Mouse (Mus musculus): Measurements from ENCODE around the gene Usp20. TPM values are rescaled to one million over a fixed set of nuclear protein-coding genes. Genes with fewer than 3 reads are reported as not detected.
A peak's percentile ranks its signal among the peaks of the same experiment; 100 is the strongest.

Usp20 gene
- polyA plus RNA-seq, 1 experiment from 2014 or later, result 34.6 TPM

DNA sequence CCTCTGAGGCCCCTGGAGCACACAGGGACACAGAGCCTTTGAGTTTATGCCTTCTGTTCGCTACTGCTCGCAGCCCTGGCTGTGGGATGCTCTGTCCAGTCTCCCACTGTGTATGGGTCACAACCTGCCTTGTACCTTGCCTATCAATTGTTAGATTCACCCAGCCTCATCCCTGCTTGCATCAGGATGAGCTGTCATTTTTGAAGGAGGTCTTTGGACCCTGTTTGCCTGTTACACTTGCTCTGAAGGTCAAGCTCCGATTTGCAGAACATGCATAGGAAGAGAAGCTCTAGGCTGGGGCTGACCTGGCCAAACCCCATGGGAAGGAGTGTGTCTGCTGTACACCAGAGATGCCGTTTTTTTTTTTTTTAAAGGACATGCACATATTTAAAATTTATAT is 24.6 kb upstream of the Usp20 start:
- no peak overlapping the region for H3K4me2 ChIP-seq
- no peaks in the 10 kb centered on the region for H3K27me3 ChIP-seq
- no peak for ATAC-seq
- 0 out of 2 replicates have a peak overlapping the region, but pooled peaks have one; percentile 4 for H3K9ac ChIP-seq
- H3K9me3 ChIP-seq (replicated peaks), result no peaks in the 10 kb centered on the region
- peaks cover 76% of the 10 kb centered on the region for H3K36me3 ChIP-seq (ENCODE audit: poor library complexity, severe bottlenecking)
- H3K4me1 ChIP-seq, result peaks cover 24% of the 10 kb centered on the region
- H3K4me3 ChIP-seq, result no peak overlapping the region
- no peak overlapping the region for H3K27ac ChIP-seq
- 86% methylated on average over 4 of the region's 4 CpGs for WGBS

DNA sequence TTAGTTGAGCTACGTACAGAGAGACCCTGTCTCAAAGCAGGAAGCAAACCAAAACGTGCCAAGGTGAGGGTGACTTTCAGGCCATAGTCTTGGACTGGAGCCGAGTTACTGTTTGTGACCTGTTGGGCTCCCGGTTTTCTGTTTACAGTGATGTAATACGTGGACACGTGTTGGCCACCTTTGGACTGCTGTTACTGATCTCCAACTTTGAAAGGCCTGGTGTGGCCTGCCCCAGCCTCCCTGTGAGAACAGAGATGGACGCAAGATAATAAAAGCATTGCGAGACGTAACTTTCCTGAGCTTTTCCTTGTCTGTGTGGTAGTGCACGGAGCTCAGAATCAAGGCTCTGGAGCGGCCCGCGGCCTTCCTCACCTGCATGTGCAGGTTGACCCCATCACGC is 23.4 kb upstream of the Usp20 start:
- no peak overlapping the region for H3K27ac ChIP-seq
- H3K27me3 ChIP-seq, result no peaks in the 10 kb centered on the region
- H3K9me3 ChIP-seq (replicated peaks), result no peaks in the 10 kb centered on the region
- 90% methylated on average over 14 of the region's 14 CpGs for WGBS
- H3K4me3 ChIP-seq, result no peak overlapping the region
- peaks cover 88% of the 10 kb centered on the region for H3K36me3 ChIP-seq (ENCODE audit: poor library complexity, severe bottlenecking)
- no peak overlapping the region for H3K9ac ChIP-seq
- no peak overlapping the region for H3K4me2 ChIP-seq
- H3K4me1 ChIP-seq, result peaks cover 19% of the 10 kb centered on the region
- ATAC-seq, result no peak

DNA sequence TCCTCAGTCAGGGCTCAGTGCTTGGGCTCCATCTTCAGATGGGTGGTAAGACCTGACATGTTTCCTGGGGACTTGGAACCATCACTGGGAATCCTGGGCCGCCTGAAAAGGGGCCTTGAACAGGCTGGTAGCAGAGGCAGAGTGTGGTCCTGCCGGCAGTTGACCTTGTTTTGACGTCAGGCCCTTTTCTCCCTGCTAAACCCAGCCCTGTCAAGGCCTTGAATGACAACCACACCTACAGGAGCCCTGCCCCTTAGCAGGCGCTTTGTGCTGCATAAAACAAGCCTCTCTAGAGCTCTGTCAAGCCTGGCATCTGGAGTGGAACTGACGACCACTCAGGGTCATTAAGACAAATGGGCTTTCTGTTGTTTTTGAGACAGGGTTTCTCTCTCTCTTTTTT is 22.2 kb upstream of the Usp20 start:
- Histone ChIP-seq H3K4me1 (peaks cover 12% of the 10 kb centered on the region), H3K27ac (no peak overlapping the region), H3K36me3 (ENCODE audit: poor library complexity, severe bottlenecking) (peaks cover 99% of the 10 kb centered on the region), H3K9ac (no peak overlapping the region), H3K4me3 (no peak overlapping the region), H3K27me3 (no peaks in the 10 kb centered on the region), H3K4me2 (no peak overlapping the region), H3K9me3 (replicated peaks) (no peaks in the 10 kb centered on the region)
- no peak for ATAC-seq
- WGBS, result 53% methylated on average over 5 of the region's 5 CpGs

DNA sequence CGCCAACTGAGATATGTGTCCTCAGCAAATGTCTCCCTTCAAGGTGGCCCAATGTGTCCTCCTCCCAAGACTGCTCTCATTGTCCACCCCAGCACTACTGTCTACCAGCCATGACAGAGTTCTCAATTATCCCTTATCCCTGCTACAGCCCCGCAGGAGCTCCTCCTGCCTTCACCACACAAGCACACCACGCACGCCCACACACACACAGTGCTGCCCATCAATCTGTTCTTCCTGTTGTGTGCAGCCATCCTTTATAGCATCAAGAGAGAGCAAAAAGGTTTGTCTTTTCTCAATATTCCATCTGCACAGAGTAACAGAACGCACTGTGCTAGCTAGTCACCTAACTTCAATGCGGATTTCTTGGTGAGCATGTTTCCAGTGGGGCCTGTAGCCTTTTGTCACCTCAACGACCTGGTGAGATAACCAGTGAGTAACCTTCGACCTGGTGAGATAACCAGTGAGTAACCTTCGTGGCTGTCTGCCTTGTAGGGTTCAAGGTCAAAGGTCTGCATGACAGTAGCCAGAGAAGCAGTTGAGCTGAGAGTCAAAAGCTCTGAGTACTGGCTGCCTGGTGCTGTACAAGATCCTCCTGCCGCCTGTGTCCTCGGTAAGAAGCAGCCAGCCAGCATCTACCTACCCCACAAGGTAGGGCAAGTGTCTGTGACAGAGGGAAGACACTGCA is 19.4 kb upstream of the Usp20 start:
- ATAC-seq, result no peak
- no peak overlapping the region for H3K4me2 ChIP-seq
- 91% methylated on average over 11 of the region's 11 CpGs for WGBS
- peaks cover 28% of the 10 kb centered on the region for H3K4me1 ChIP-seq
- H3K27ac ChIP-seq, result no peak overlapping the region
- no peaks in the 10 kb centered on the region for H3K9me3 ChIP-seq (replicated peaks)
- H3K4me3 ChIP-seq, result no peak overlapping the region
- H3K36me3 ChIP-seq (ENCODE audit: poor library complexity, severe bottlenecking), result peaks cover 84% of the 10 kb centered on the region
- no peaks in the 10 kb centered on the region for H3K27me3 ChIP-seq
- no peak overlapping the region for H3K9ac ChIP-seq

DNA sequence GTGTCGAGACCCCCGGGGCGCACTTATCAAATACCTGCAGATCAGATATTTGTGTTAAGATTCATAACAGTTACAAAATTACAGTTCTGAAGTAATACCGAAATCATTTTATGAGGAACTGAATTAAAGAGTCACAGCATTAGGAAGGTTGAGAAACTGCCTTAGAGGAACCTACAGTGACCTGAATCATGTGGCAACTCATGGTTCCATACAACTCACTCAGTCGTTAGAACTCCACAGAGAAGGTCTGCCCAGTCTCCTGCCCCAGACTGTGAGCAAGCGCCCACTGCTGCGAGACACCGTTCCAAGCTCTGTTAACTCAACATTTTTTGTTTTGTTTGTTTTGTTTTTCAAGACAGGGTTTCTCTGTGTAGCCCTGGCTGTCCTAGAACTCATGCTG is 16.5 kb upstream of the Usp20 start:
- Histone ChIP-seq H3K9ac (no peak overlapping the region), H3K27ac (no peak overlapping the region), H3K4me1 (peaks cover 28% of the 10 kb centered on the region), H3K27me3 (no peaks in the 10 kb centered on the region), H3K36me3 (ENCODE audit: poor library complexity, severe bottlenecking) (peaks cover 54% of the 10 kb centered on the region), H3K4me2 (peak overlapping the region; percentile 98), H3K9me3 (replicated peaks) (no peaks in the 10 kb centered on the region), H3K4me3 (no peak overlapping the region)
- ATAC-seq, result no peak
- WGBS, result 94% methylated on average over 8 of the region's 8 CpGs

DNA sequence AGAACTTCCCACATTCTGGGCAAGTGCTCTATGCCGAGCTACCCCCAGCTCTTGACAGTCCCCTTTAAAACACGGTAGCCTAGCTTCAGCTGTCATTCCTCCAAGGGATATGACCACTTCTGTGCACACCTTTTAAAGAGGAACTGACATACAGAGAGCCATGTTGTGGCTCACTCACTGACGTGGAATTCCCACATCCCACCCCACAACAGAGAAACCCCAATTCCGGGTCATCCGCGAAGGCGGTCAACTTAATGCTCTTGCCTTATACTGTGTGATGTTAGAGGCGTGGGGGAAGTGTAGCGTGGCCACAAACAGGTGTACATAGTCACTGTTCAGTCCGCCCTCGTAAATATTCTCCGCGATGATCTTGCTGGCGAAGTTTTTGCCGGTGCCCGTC is 15.3 kb upstream of the Usp20 start:
- peak overlapping the region; percentile 98 for H3K4me3 ChIP-seq
- H3K27me3 ChIP-seq, result no peaks in the 10 kb centered on the region
- H3K4me1 ChIP-seq, result peaks cover 28% of the 10 kb centered on the region
- H3K36me3 ChIP-seq (ENCODE audit: poor library complexity, severe bottlenecking), result peaks cover 50% of the 10 kb centered on the region
- H3K4me2 ChIP-seq, result peak overlapping the region; percentile 98
- H3K9me3 ChIP-seq (replicated peaks), result no peaks in the 10 kb centered on the region
- ATAC-seq, result no peak
- H3K27ac ChIP-seq, result no peak overlapping the region
- peak overlapping the region; percentile 97 for H3K9ac ChIP-seq
- 22% methylated on average over 16 of the region's 16 CpGs for WGBS

DNA sequence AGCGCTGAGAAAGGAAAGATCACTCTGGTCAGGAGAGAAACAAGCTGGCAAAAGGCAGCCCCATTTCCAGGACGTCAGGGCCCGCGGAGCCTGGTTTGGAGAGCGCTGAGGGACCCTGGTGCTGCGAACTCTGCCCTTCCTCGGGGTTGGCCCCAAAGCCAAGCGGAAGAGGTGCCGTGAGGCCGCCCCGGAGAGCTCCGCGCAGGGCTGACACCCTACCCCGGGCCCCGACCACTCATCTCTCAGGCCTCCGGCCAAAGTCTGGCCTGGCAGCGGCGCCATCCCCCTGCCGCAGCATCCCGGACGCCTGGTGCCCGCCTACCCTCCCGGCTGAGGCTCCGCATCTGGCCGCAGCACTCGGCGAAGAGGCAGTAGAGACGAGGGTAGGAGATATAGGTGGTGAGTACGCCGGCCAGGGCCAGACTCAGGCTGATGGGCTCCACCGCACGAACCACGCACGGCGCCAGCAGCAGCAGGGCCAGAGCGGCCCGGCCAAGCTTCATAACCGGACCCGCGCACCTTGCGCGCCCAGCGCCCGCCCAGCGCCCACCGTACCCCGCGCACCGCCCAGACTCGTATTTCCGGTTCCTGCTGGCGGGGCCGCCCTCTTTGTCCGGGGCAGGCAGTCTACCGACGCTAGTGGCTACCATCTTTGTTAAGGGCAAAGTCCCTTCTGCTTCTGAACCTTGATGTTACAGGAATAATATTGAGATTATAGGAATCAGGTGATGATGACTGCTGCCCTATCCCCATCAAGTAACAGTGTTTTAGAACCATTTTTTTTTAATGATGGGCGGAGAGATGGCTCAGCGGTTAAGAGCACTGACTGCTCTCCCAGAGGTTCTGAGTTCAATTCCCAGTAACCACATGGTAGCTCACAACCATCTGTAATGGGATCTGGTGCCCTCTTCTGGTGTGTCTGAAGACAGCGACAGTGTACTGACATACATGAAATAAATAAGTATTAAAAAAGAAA is 14.4 kb upstream of the Usp20 start, which contains the start of gene Tor1a:
Gene Tor1a (minus strand): TSS at position 582 of the 976 bp plus-strand sequence.
- Histone ChIP-seq H3K4me3 (peak within 1 kb of the TSS; percentile 98), H3K27ac (peak within 1 kb of the TSS; percentile 61), H3K9me3 (replicated peaks) (no peaks in the 10 kb centered on the region), H3K36me3 (ENCODE audit: poor library complexity, severe bottlenecking) (peaks cover 47% of the 10 kb centered on the region), H3K4me1 (peaks cover 28% of the 10 kb centered on the region), H3K27me3 (no peaks in the 10 kb centered on the region), H3K9ac (peak within 1 kb of the TSS; percentile 97), H3K4me2 (peak within 1 kb of the TSS; percentile 98)
- ATAC-seq, result peak; percentile 96
- 2% methylated on average over 59 of the region's 59 CpGs for WGBS

DNA sequence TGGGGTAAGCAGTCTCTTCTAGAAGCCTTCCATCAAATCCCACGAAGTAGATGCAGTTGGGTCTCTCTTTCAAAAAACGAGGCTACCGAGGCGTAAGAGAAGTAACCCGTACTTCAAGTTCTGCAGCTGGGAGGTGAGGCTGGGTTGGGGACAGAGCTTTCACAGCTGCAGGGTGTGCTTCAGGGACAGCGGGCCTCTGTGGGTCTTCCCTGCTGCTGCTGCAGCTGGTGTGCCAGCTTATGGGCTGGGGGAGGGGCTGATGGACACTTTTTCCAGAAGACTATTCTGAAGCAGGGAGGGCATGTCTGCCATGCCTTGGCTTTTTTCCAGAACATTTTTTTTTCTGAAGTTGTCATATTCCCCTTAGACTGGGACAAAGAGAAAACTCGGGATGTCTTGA is 945 bp downstream of the Usp20 start:
- H3K4me1 ChIP-seq, result peaks cover 25% of the 10 kb centered on the region
- H3K9me3 ChIP-seq (replicated peaks), result no peaks in the 10 kb centered on the region
- H3K4me3 ChIP-seq, result peak overlapping the region; percentile 83
- no peak for ATAC-seq
- peaks cover 20% of the 10 kb centered on the region for H3K36me3 ChIP-seq (ENCODE audit: poor library complexity, severe bottlenecking)
- peak overlapping the region; percentile 80 for H3K4me2 ChIP-seq
- H3K27ac ChIP-seq, result no peak overlapping the region
- no peaks in the 10 kb centered on the region for H3K27me3 ChIP-seq
- WGBS, result 48% methylated on average over 7 of the region's 7 CpGs
- peak overlapping the region; percentile 77; the same call in 1 of the 2 replicates for H3K9ac ChIP-seq

DNA sequence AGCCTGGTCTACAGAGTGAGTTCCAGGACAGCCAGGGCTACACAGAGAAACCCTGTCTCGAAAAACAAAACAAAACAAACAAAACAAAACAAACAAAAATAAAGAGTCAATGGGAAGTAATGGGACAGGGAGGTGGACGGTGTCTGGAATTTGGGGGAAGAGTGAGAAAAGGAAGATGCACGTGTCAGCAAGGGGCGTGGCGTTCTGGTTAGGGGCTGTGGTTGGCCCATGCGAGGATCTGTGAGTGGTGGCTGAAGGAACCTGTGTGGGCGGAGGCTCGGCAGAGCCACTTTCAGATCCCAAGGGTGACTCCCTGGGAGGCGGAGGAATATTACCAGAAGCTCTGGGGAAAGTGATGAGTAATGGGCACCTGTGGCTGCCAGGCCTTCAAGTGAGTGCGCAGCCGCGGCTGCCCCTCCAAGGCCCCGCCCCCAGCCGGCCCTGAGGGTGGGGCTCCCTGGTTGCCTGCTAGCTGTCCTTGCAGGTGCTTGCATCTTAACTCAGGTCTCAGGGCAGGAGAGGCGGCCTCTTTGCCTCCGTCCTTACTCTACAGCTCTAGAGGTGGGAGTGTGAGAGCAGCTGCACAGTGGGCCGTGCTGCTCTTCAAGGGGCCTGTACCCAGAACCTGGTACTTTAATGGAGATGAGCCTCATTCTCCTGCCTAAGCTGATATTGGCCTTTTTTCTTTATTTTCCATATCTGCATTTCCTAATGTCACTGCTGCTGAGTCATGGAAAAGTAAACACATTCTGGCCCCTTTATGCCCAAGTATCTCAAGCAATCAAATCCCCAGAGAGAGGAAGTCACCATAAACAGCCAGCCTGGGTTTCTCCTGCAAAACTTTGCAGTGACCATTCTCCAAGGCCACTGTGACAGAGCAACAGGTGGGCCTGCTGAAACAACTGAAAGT is 3.3 kb downstream of the Usp20 start:
- no peak for ATAC-seq
- 27% methylated on average over 17 of the region's 17 CpGs for WGBS
- Histone ChIP-seq H3K27me3 (no peaks in the 10 kb centered on the region), H3K27ac (no peak overlapping the region), H3K4me1 (peaks cover 25% of the 10 kb centered on the region), H3K9ac (no peak overlapping the region), H3K4me3 (no peak overlapping the region), H3K4me2 (no peak overlapping the region), H3K36me3 (ENCODE audit: poor library complexity, severe bottlenecking) (0 out of 2 replicates have a peak, but pooled peaks cover 3% of the 10 kb centered on the region), H3K9me3 (replicated peaks) (no peaks in the 10 kb centered on the region)

DNA sequence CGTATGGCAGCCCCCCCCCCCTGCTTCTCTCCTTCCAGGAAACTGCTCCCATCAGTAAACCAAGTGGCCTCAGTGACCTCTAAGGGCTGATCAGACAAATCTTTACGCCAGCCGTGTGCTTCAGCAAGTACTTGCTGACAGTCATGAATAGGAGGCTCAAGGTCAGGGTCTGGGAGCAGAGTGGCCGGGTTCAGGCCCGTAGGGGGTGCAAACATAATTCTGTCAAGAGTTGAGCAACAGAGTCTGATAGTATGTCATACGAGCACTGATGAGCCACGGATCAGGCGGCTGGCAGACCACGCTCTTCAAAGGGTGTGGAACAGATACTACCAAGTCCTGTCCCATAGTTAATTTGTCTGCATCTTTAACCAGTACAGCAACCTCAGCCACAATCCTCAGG is 8.1 kb downstream of the Usp20 start:
- Histone ChIP-seq H3K36me3 (ENCODE audit: poor library complexity, severe bottlenecking) (0 out of 2 replicates have a peak, but pooled peaks cover 3% of the 10 kb centered on the region), H3K9me3 (replicated peaks) (no peaks in the 10 kb centered on the region), H3K9ac (no peak overlapping the region), H3K4me2 (no peak overlapping the region), H3K27me3 (no peaks in the 10 kb centered on the region), H3K4me1 (peaks cover 3% of the 10 kb centered on the region), H3K27ac (no peak overlapping the region), H3K4me3 (no peak overlapping the region)
- WGBS, result 91% methylated on average over 9 of the region's 9 CpGs
- no peak for ATAC-seq

DNA sequence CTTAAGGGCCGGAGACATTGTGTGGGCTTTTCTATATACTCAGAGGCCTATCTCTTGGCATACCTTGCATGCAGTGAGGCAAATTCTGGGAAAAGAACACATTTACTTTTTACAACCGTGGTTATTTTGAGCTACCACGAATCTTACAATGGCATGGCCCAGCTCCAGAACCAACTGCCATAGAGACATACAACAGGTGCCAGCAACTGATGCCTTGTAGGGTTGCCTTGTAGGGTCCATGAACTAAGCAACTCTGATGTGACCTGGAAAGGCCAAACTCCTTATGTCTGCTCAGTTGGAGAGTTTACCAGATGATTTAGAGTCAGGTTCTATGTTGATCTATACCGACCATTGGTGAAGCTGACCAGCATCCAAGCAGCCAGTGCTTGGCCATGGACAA is 12.8 kb downstream of the Usp20 start:
- Histone ChIP-seq H3K4me2 (no peak overlapping the region), H3K9me3 (replicated peaks) (no peaks in the 10 kb centered on the region), H3K27me3 (no peaks in the 10 kb centered on the region), H3K27ac (no peak overlapping the region), H3K4me1 (no peaks in the 10 kb centered on the region), H3K4me3 (no peak overlapping the region), H3K36me3 (ENCODE audit: poor library complexity, severe bottlenecking) (peaks cover 7% of the 10 kb centered on the region), H3K9ac (no peak overlapping the region)
- ATAC-seq, result no peak
- WGBS, result 90% methylated on average over 4 of the region's 4 CpGs

Measured in forebrain, embryonic 13.5 days (tissue).